Mouse (Mus musculus) megakaryocyte, embryonic 14.5 days (primary cell): ENCODE measurements around the gene Arntl. TPM values are rescaled to one million over a fixed set of nuclear protein-coding genes. Genes with fewer than 3 reads are reported as not detected.

Experiments
- H3K27me3 ChIP-seq: replicated peaks from 2 replicates; pipeline ENCODE3; 2012; ENCODE audit warnings: inconsistent platforms
- H3K36me3 ChIP-seq: replicated peaks from 2 replicates; pipeline ENCODE3; 2012; ENCODE audit warnings: low read length, inconsistent platforms, mixed read lengths
- H3K4me1 ChIP-seq: 2 replicates; pipeline ENCODE4 v1.6.1; 2012; ENCODE audit warnings: inconsistent platforms
- H3K4me3 ChIP-seq: replicated peaks from 2 replicates; pipeline ENCODE3; 2012; ENCODE audit warnings: moderate library complexity, mild to moderate bottlenecking, inconsistent platforms
- H3K9me3 ChIP-seq: 2 replicates; pipeline ENCODE4 v1.6.1; 2012; ENCODE audit warnings: inconsistent platforms
- FLI1 ChIP-seq: IDR thresholded peaks from 2 replicates; pipeline ENCODE4 v1.6.1; 2012; ENCODE audit warnings: low read length, inconsistent platforms, mixed read lengths
- GATA1 ChIP-seq: IDR thresholded peaks from 3 replicates; pipeline ENCODE4 v1.6.1; 2012; ENCODE audit warnings: mixed read lengths, low read length, inconsistent platforms, borderline replicate concordance
- polyA plus RNA-seq: library from polyadenylated mRNA; stranded (reverse); fragments of >175 nt; gene quantifications from 2 replicates; pipeline ENCODE4 v1.2.3, GENCODE M21; 2012; ENCODE audit warnings: low replicate concordance; ENCODE audit not compliant: insufficient read depth

Arntl gene
- polyA plus RNA-seq, 1 experiment: 0.13 TPM

GRCm38 (mm10) chr7:113263990-113264389 is 56.7 kb downstream of the Arntl start:
- Histone ChIP-seq H3K36me3 (no peaks in the 10 kb centered on the region), H3K27me3 (peaks cover 10% of the 10 kb centered on the region), H3K4me1 (no peaks in the 10 kb centered on the region), H3K9me3 (peaks cover 22% of the 10 kb centered on the region), H3K4me3 (no peak overlapping the region)
- TF ChIP-seq FLI1 (no peak), GATA1 (no peak)

- no peak overlapping the region for H3K4me3 ChIP-seq
- peaks cover 19% of the 10 kb centered on the region for H3K27me3 ChIP-seq
- peaks cover 15% of the 10 kb centered on the region for H3K9me3 ChIP-seq
- no peak for TF ChIP-seq FLI1
- no peak for TF ChIP-seq GATA1
- no peaks in the 10 kb centered on the region for H3K36me3 ChIP-seq
- H3K4me1 ChIP-seq: no peaks in the 10 kb centered on the region
Measured at GRCm38 (mm10) chr7:113268287-113268686, 61.0 kb downstream of the Arntl start.

GRCm38 (mm10) chr7:113269081-113269480 is 61.8 kb downstream of the Arntl start:
- Histone ChIP-seq H3K9me3 (peaks cover 8% of the 10 kb centered on the region), H3K4me3 (no peak overlapping the region), H3K27me3 (peaks cover 20% of the 10 kb centered on the region), H3K4me1 (no peaks in the 10 kb centered on the region), H3K36me3 (no peaks in the 10 kb centered on the region)
- no peak for TF ChIP-seq GATA1

- no peaks in the 10 kb centered on the region for H3K4me1 ChIP-seq
- H3K36me3 ChIP-seq: no peaks in the 10 kb centered on the region
- no peak overlapping the region for H3K4me3 ChIP-seq
- H3K27me3 ChIP-seq: peaks cover 18% of the 10 kb centered on the region
- TF ChIP-seq FLI1 (no peak), GATA1 (no peak)
- H3K9me3 ChIP-seq: peaks cover 3% of the 10 kb centered on the region; the same call in 1 of the 2 replicates
Measured at GRCm38 (mm10) chr7:113269921-113270320, 62.7 kb downstream of the Arntl start.

- no peaks in the 10 kb centered on the region for H3K36me3 ChIP-seq
- H3K4me3 ChIP-seq: no peak overlapping the region
- no peak for TF ChIP-seq GATA1
- no peak for TF ChIP-seq FLI1
- peaks cover 16% of the 10 kb centered on the region for H3K27me3 ChIP-seq
- H3K4me1 ChIP-seq: no peaks in the 10 kb centered on the region
- peaks cover 3% of the 10 kb centered on the region; the same call in 1 of the 2 replicates for H3K9me3 ChIP-seq
Measured at GRCm38 (mm10) chr7:113270551-113270950, 63.3 kb downstream of the Arntl start.

- peaks cover 3% of the 10 kb centered on the region; the same call in 1 of the 2 replicates for H3K9me3 ChIP-seq
- no peak overlapping the region for H3K4me3 ChIP-seq
- H3K36me3 ChIP-seq: no peaks in the 10 kb centered on the region
- TF ChIP-seq FLI1 (no peak), GATA1 (no peak)
- no peaks in the 10 kb centered on the region for H3K4me1 ChIP-seq
- peaks cover 16% of the 10 kb centered on the region for H3K27me3 ChIP-seq
Measured at GRCm38 (mm10) chr7:113270991-113271390, 63.7 kb downstream of the Arntl start.

- TF ChIP-seq FLI1 (no peak), GATA1 (no peak)
- Histone ChIP-seq H3K9me3 (peaks cover 3% of the 10 kb centered on the region; the same call in 1 of the 2 replicates), H3K4me1 (no peaks in the 10 kb centered on the region), H3K27me3 (peaks cover 16% of the 10 kb centered on the region), H3K36me3 (no peaks in the 10 kb centered on the region), H3K4me3 (no peak overlapping the region)
Measured at GRCm38 (mm10) chr7:113272338-113272997, 65.2 kb downstream of the Arntl start.

- H3K4me3 ChIP-seq: no peak overlapping the region
- TF ChIP-seq GATA1 (no peak), FLI1 (no peak)
- peaks cover 7% of the 10 kb centered on the region for H3K27me3 ChIP-seq
- H3K9me3 ChIP-seq: peaks cover 3% of the 10 kb centered on the region; the same call in 1 of the 2 replicates
- no peaks in the 10 kb centered on the region for H3K4me1 ChIP-seq
- no peaks in the 10 kb centered on the region for H3K36me3 ChIP-seq
Measured at GRCm38 (mm10) chr7:113277245-113277644, 70.0 kb downstream of the Arntl start.

GRCm38 (mm10) chr7:113278493-113278892 is 71.2 kb downstream of the Arntl start:
- Histone ChIP-seq H3K4me3 (no peak overlapping the region), H3K36me3 (no peaks in the 10 kb centered on the region), H3K9me3 (no peaks in the 10 kb centered on the region), H3K27me3 (peaks cover 2% of the 10 kb centered on the region), H3K4me1 (no peaks in the 10 kb centered on the region)
- no peak for TF ChIP-seq FLI1
- TF ChIP-seq GATA1: no peak

- Histone ChIP-seq H3K4me1 (no peaks in the 10 kb centered on the region), H3K36me3 (no peaks in the 10 kb centered on the region), H3K4me3 (no peak overlapping the region), H3K9me3 (no peaks in the 10 kb centered on the region), H3K27me3 (peaks cover 6% of the 10 kb centered on the region)
- TF ChIP-seq GATA1 (no peak), FLI1 (no peak)
Measured at GRCm38 (mm10) chr7:113279246-113279645, 72.0 kb downstream of the Arntl start.
